Mouse (Mus musculus) embryonic facial prominence, embryonic 11.5 days (tissue): ENCODE data around the gene Sh2b3. TPM values are rescaled to one million over a fixed set of nuclear protein-coding genes. Genes with fewer than 3 reads are reported as not detected.

ENCODE experiments used
- ATAC-seq: fragments of 200-750 bp; cut with Nextera tagmentation; replicated peaks from 2 replicates; pipeline ENCODE4 v1.8.0; 2017; ENCODE audit warnings: low read depth; ENCODE audit not compliant: insufficient number of reproducible peaks, low FRiP score, low TSS enrichment
- DNase-seq: peaks from one replicate; pipeline ENCODE4 v3.0.0-alpha.2; 2015; ENCODE audit warnings: low spot score
- H3K27ac ChIP-seq: fragments of 300-500 bp; sonication (generic); replicated peaks from 2 replicates; pipeline ENCODE4 v1.5.1; 2014; ENCODE audit warnings: mild to moderate bottlenecking, low read depth, low read length, control low read depth
- H3K27me3 ChIP-seq: fragments of 300-500 bp; sonication (generic); 2 replicates; pipeline ENCODE4 v1.6.1; 2014; ENCODE audit warnings: mild to moderate bottlenecking, low read length, moderate library complexity, mixed read lengths; ENCODE audit not compliant: control insufficient read depth, insufficient read depth
- H3K36me3 ChIP-seq: fragments of 300-500 bp; sonication (generic); replicated peaks from 2 replicates; pipeline ENCODE4 v1.6.1; 2014; ENCODE audit warnings: low read depth, mild to moderate bottlenecking, low read length, moderate library complexity, mixed read lengths; ENCODE audit not compliant: control insufficient read depth, insufficient read depth
- H3K4me1 ChIP-seq: fragments of 300-500 bp; sonication (generic); 2 replicates; pipeline ENCODE4 v1.6.1; 2014; ENCODE audit warnings: low read length, mixed read lengths; ENCODE audit not compliant: control insufficient read depth, insufficient read depth
- H3K4me2 ChIP-seq: fragments of 300-500 bp; sonication (generic); 2 replicates; pipeline ENCODE4 v1.6.1; 2014; ENCODE audit warnings: low read depth, mild to moderate bottlenecking, control low read depth, low read length, moderate library complexity
- H3K4me3 ChIP-seq: fragments of 300-500 bp; sonication (generic); 2 replicates; pipeline ENCODE4 v1.5.1; 2014; ENCODE audit warnings: low read depth, low read length, control low read depth
- H3K9ac ChIP-seq: fragments of 300-500 bp; sonication (generic); replicated peaks from 2 replicates; pipeline ENCODE4 v1.6.1; 2014; ENCODE audit warnings: mild to moderate bottlenecking, control low read depth, low read length
- H3K9me3 ChIP-seq: fragments of 300-500 bp; sonication (generic); replicated peaks from 2 replicates; pipeline ENCODE4 v1.6.1; 2016; ENCODE audit warnings: mild to moderate bottlenecking, low read length, inconsistent platforms, mixed read lengths; ENCODE audit not compliant: control insufficient read depth
- WGBS: fragments of 180-500 bp; shearing (Covaris S2); extraction: QIAGEN DNeasy Blood & Tissue Kit; methylation state at CpG from one replicate; pipeline ENCODE4 v1.1.7; 2014; 5-methylcytosine and 5-hydroxymethylcytosine counted together
- polyA plus RNA-seq: library from polyadenylated mRNA; unstranded; fragments of >200 nt; fragmentation: Nextera tagmentation; extraction: Ambion mirVana; gene quantifications from 2 replicates; pipeline ENCODE4 v1.2.1, GENCODE M21; 2014

The Sh2b3 gene
- polyA plus RNA-seq, 1 experiment from 2014 or later, result 7.8 TPM

- Histone ChIP-seq H3K9me3 (no peaks in the 10 kb centered on the region), H3K27me3 (peaks cover 32% of the 10 kb centered on the region), H3K9ac (peak overlapping the region; percentile 63), H3K27ac (no peak overlapping the region), H3K4me1 (peaks cover 3% of the 10 kb centered on the region; the same call in 1 of the 2 replicates), H3K4me3 (peak overlapping the region; percentile 44), H3K36me3 (no peaks in the 10 kb centered on the region), H3K4me2 (peak overlapping the region; percentile 83)
- under 1% methylated on average over 33 of the region's 33 CpGs for WGBS
- ATAC-seq (no peak; the same call in 1 of the 2 replicates), DNase-seq (peak; percentile 82)
Measured at GRCm38 (mm10) chr5:121842665-121843118, 5.2 kb upstream of the Sh2b3 start.

- Histone ChIP-seq H3K4me1 (peaks cover 7% of the 10 kb centered on the region), H3K36me3 (no peaks in the 10 kb centered on the region), H3K27ac (no peak overlapping the region), H3K27me3 (peaks cover 40% of the 10 kb centered on the region), H3K4me3 (no peak overlapping the region), H3K9ac (no peak overlapping the region), H3K4me2 (no peak overlapping the region), H3K9me3 (no peaks in the 10 kb centered on the region)
- ATAC-seq (no peak), DNase-seq (no peak)
- 43% methylated on average over 10 of the region's 10 CpGs for WGBS
Measured at GRCm38 (mm10) chr5:121841973-121842372, 4.5 kb upstream of the Sh2b3 start.

GRCm38 (mm10) chr5:121841516-121841915 is 4.1 kb upstream of the Sh2b3 start:
- Histone ChIP-seq H3K27ac (no peak overlapping the region), H3K27me3 (peaks cover 40% of the 10 kb centered on the region), H3K4me1 (peaks cover 7% of the 10 kb centered on the region), H3K9ac (no peak overlapping the region), H3K36me3 (no peaks in the 10 kb centered on the region), H3K4me2 (no peak overlapping the region), H3K4me3 (no peak overlapping the region), H3K9me3 (no peaks in the 10 kb centered on the region)
- no peak for ATAC-seq
- WGBS, result 86% methylated on average over 9 of the region's 9 CpGs
- no peak for DNase-seq

GRCm38 (mm10) chr5:121839128-121839473 is 1.7 kb upstream of the Sh2b3 start:
- WGBS, result 25% methylated on average over 7 of the region's 7 CpGs
- peaks cover 12% of the 10 kb centered on the region for H3K4me1 ChIP-seq
- H3K4me3 ChIP-seq, result peak overlapping the region; percentile 74
- ATAC-seq (no peak), DNase-seq (no peak)
- no peaks in the 10 kb centered on the region for H3K36me3 ChIP-seq
- no peaks in the 10 kb centered on the region for H3K9me3 ChIP-seq
- H3K27ac ChIP-seq, result no peak overlapping the region
- H3K27me3 ChIP-seq, result peaks cover 35% of the 10 kb centered on the region
- H3K9ac ChIP-seq, result peak overlapping the region; percentile 37
- peak overlapping the region; percentile 96 for H3K4me2 ChIP-seq

- H3K27ac ChIP-seq, result peak overlapping the region; percentile 41; the same call in 1 of the 2 replicates
- no peaks in the 10 kb centered on the region for H3K36me3 ChIP-seq
- peak overlapping the region; percentile 96 for H3K4me2 ChIP-seq
- DNase-seq, result peak; percentile 29
- H3K4me1 ChIP-seq, result peaks cover 12% of the 10 kb centered on the region
- H3K9me3 ChIP-seq, result no peaks in the 10 kb centered on the region
- ATAC-seq, result no peak
- peak overlapping the region; percentile 74 for H3K4me3 ChIP-seq
- under 1% methylated on average over 46 of the region's 46 CpGs for WGBS
- H3K27me3 ChIP-seq, result peaks cover 30% of the 10 kb centered on the region
- H3K9ac ChIP-seq, result peak overlapping the region; percentile 37
Measured at GRCm38 (mm10) chr5:121838341-121839127, 1.1 kb upstream of the Sh2b3 start.

GRCm38 (mm10) chr5:121836692-121837415 is 592 bp downstream of the Sh2b3 start:
- H3K4me1 ChIP-seq, result peaks cover 12% of the 10 kb centered on the region

GRCm38 (mm10) chr5:121835949-121836691 is 1.3 kb downstream of the Sh2b3 start:
- H3K27me3 ChIP-seq, result peaks cover 21% of the 10 kb centered on the region; the same call in 1 of the 2 replicates
- H3K4me1 ChIP-seq, result peaks cover 12% of the 10 kb centered on the region
- ATAC-seq (peak; percentile 7; the same call in 1 of the 2 replicates), DNase-seq (no peak)
- peak overlapping the region; percentile 63 for H3K9ac ChIP-seq
- H3K4me2 ChIP-seq, result peak overlapping the region; percentile 96
- H3K36me3 ChIP-seq, result no peaks in the 10 kb centered on the region
- 1% methylated on average over 45 of the region's 51 CpGs for WGBS
- peak overlapping the region; percentile 74 for H3K4me3 ChIP-seq
- no peaks in the 10 kb centered on the region for H3K9me3 ChIP-seq
- H3K27ac ChIP-seq, result no peak overlapping the region

More at GRCm38 (mm10) chr5:121836692-121837415, 592 bp downstream of the Sh2b3 start:
- H3K36me3 ChIP-seq, result no peaks in the 10 kb centered on the region
- no peaks in the 10 kb centered on the region for H3K9me3 ChIP-seq
- peak overlapping the region; percentile 74 for H3K4me3 ChIP-seq
- under 1% methylated on average over 75 of the region's 77 CpGs for WGBS
- H3K4me2 ChIP-seq, result peak overlapping the region; percentile 96
- ATAC-seq (peak; percentile 77), DNase-seq (peak; percentile 91)
- peak overlapping the region; percentile 63 for H3K9ac ChIP-seq
- no peak overlapping the region for H3K27ac ChIP-seq
- H3K27me3 ChIP-seq, result peaks cover 21% of the 10 kb centered on the region; the same call in 1 of the 2 replicates
